Mouse (Mus musculus) midbrain, postnatal 0 days (tissue): Measurements from ENCODE around the gene Dab2. TPM values are rescaled to one million over a fixed set of nuclear protein-coding genes. Genes with fewer than 3 reads are reported as not detected.

Experiments used
- ATAC-seq: fragments of 200-750 bp; cut with Nextera tagmentation; 2 replicates; pipeline ENCODE4 v1.8.0; 2017; ENCODE audit warnings: moderate number of reproducible peaks, mild to moderate bottlenecking, moderate TSS enrichment, moderate library complexity; ENCODE audit not compliant: low FRiP score
- DNase-seq: peaks from one replicate; pipeline ENCODE4 v3.0.0-alpha.2; 2015; ENCODE audit warnings: low spot score
- H3K27ac ChIP-seq: fragments of 300-500 bp; sonication (generic); 2 replicates; pipeline ENCODE4 v1.5.1; 2014; ENCODE audit warnings: low read depth, mild to moderate bottlenecking, low read length, mixed read lengths
- H3K27me3 ChIP-seq: fragments of 300-500 bp; sonication (generic); 2 replicates; pipeline ENCODE4 v1.6.1; 2014; ENCODE audit warnings: low read length, control low read depth, mixed read lengths; ENCODE audit not compliant: insufficient read depth
- H3K36me3 ChIP-seq: fragments of 300-500 bp; sonication (generic); 2 replicates; pipeline ENCODE4 v1.6.1; 2014; ENCODE audit warnings: low read length, control low read depth, mixed read lengths; ENCODE audit not compliant: insufficient read depth
- H3K4me1 ChIP-seq: fragments of 300-500 bp; sonication (generic); 2 replicates; pipeline ENCODE4 v1.6.1; 2014; ENCODE audit warnings: mild to moderate bottlenecking, control low read depth, antibody characterized with exemption, low read length, mixed read lengths; ENCODE audit not compliant: insufficient read depth
- H3K4me2 ChIP-seq: fragments of 300-500 bp; sonication (generic); 2 replicates; pipeline ENCODE4 v1.6.1; 2014; ENCODE audit warnings: low read depth, mild to moderate bottlenecking, low read length, mixed read lengths; ENCODE audit not compliant: poor library complexity, severe bottlenecking
- H3K4me3 ChIP-seq: fragments of 300-500 bp; sonication (generic); 2 replicates; pipeline ENCODE4 v1.5.1; 2014; ENCODE audit warnings: low read depth, mild to moderate bottlenecking, low read length, moderate library complexity
- H3K9ac ChIP-seq: fragments of 300-500 bp; sonication (generic); replicated peaks from 2 replicates; pipeline ENCODE4 v1.6.1; 2014; ENCODE audit warnings: mild to moderate bottlenecking, low read length, moderate library complexity, mixed read lengths; ENCODE audit not compliant: poor library complexity, severe bottlenecking
- H3K9me3 ChIP-seq: fragments of 300-500 bp; sonication (generic); 2 replicates; pipeline ENCODE4 v1.6.1; 2016; ENCODE audit warnings: low read length, control low read depth
- CTCF ChIP-seq: IDR thresholded peaks from 2 replicates; pipeline ENCODE4 v1.5.1; 2016; ENCODE audit warnings: antibody characterized with exemption, mild to moderate bottlenecking
- WGBS: fragments of 180-500 bp; shearing (Covaris S2); extraction: QIAGEN DNeasy Blood & Tissue Kit; methylation state at CpG from one replicate; pipeline ENCODE4 v1.1.7; 2014; 5-methylcytosine and 5-hydroxymethylcytosine counted together
- polyA plus RNA-seq: library from polyadenylated mRNA; unstranded; fragments of >200 nt; fragmentation: Nextera tagmentation; extraction: Ambion mirVana; gene quantifications from 2 replicates; pipeline ENCODE4 v1.2.1, GENCODE M21; 2015
- total RNA-seq: library from RNA; depleted of rRNA; stranded (reverse); fragments of >200 nt; gene quantifications from 2 replicates; pipeline ENCODE4 v1.2.3, GENCODE M21; 2014; rRNA removed

Gene Dab2
- total and polyA plus RNA-seq, 2 experiments from 2014 or later = 13.4 to 16.9 TPM

- DNase-seq (no peak), ATAC-seq (no peak)
- H3K9ac ChIP-seq = no peak overlapping the region
- no peaks in the 10 kb centered on the region for H3K27me3 ChIP-seq
- H3K4me1 ChIP-seq = no peaks in the 10 kb centered on the region
- no peak overlapping the region for H3K27ac ChIP-seq
- no peak overlapping the region for H3K4me3 ChIP-seq
- no peak for TF ChIP-seq CTCF
- H3K4me2 ChIP-seq = no peak overlapping the region
- H3K36me3 ChIP-seq = no peaks in the 10 kb centered on the region
- 78% methylated on average over 3 of the region's 3 CpGs for WGBS
- 0 out of 2 replicates have a peak, but pooled peaks cover 4% of the 10 kb centered on the region for H3K9me3 ChIP-seq
Observed at GRCm38 (mm10) chr15:6483561-6483960, 184.0 kb downstream of the Dab2 start.

Other genes starting within 250 kb of the Dab2 start
- gene C9, start 145.5 kb downstream of the Dab2 start, total RNA-seq = not detected in 2 replicates
- not detected in 2 replicates for gene C9, start 145.5 kb downstream of the Dab2 start, polyA plus RNA-seq
- 2.2 TPM in 1 of 2 replicates, not detected in the other for gene Fyb, start 223.1 kb downstream of the Dab2 start, total RNA-seq
- 1.5 and 3.6 TPM in 2 replicates for gene Fyb, start 223.1 kb downstream of the Dab2 start, polyA plus RNA-seq